In the genomic region with DNA sequence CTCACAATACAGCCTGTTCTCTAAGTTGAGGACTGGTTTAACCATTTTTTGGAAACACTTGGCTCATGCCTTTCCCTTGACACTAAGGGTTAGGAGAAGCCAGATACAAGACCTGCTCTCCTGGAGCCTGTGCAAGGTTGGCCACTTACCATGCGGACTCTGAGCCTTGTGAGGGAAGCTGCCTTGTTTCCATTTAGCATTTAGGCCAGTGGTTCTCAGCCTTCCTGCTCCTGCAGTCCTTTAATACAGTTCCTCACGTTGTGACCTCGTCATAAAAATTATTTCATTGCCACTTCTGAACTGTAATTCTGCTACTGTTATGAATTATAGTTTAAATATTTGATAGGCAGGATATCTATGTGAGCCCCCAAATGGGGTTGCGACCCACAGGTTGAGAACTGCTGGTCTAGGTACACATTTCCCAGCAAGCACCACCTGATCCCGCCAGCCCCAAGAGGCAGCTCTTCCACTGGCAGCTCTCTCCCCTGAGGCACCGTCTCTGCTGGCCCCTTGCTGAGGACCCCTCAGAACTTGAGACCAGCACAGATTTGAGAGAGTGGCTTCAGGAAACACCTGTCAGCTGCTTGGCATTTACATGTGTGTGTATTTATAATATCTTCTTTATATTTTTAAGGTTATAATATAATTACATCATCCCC, we compare ENCODE assay signal across 8 mouse cellular contexts. TPM values are rescaled to one million over a fixed set of nuclear protein-coding genes. Genes with fewer than 3 reads are reported as not detected.
A peak's percentile ranks its signal among the peaks of the same experiment; 100 is the strongest.
DNase-seq lines count a peak whose midpoint lies in the region; ATAC-seq and TF ChIP-seq lines count a peak whose summit lies in the region.
"Had no signal": no experiment of that assay in that cellular context is flagged by ENCODE, and none has a peak within 500 bp of the region (broad histone marks: within the 10 kb centered on the region; RNA-seq: fewer than 3 reads in every experiment).

No protein-coding gene starts in this region.

- no peak overlapping the region; the same call in 1 of the 2 replicates for H3K9ac ChIP-seq in lung, embryonic 14.5 days
- H3K9ac ChIP-seq in kidney, embryonic 15.5 days, result no peak overlapping the region
- H3K9ac ChIP-seq: embryonic facial prominence, embryonic 12.5 days had no signal

- WGBS in lung, embryonic 14.5 days, result 70% methylated on average over 6 of the region's 6 CpGs
- WGBS in kidney, embryonic 15.5 days, result 80% methylated on average over 6 of the region's 6 CpGs

- H3K4me1 ChIP-seq in lung, embryonic 14.5 days (ENCODE audit: insufficient read depth), result peaks cover 6% of the 10 kb centered on the region; the same call in 1 of the 2 replicates
- peaks cover 40% of the 10 kb centered on the region for H3K4me1 ChIP-seq in kidney, embryonic 15.5 days

- H3K36me3 ChIP-seq in lung, embryonic 14.5 days (ENCODE audit: insufficient read depth), result no peaks in the 10 kb centered on the region
- H3K36me3 ChIP-seq in kidney, embryonic 15.5 days, result no peaks in the 10 kb centered on the region
- H3K36me3 ChIP-seq in myocyte (ENCODE audit: control insufficient read depth, insufficient read depth), result no peaks in the 10 kb centered on the region
- H3K36me3 ChIP-seq: embryonic facial prominence, embryonic 12.5 days had no signal

- no peak for TF ChIP-seq POLR2A in myocyte (IDR thresholded peaks at IDR 0.05; ENCODE audit: insufficient read length, low read depth)

- no peak overlapping the region for H3K4me3 ChIP-seq in lung, embryonic 14.5 days (ENCODE audit: low read depth, low read length)
- H3K4me3 ChIP-seq in kidney, embryonic 15.5 days (replicated peaks), result no peak overlapping the region
- peak overlapping the region; percentile 28 for H3K4me3 ChIP-seq in myocyte

- H3K27ac ChIP-seq in lung, embryonic 14.5 days (ENCODE audit: low read depth), result no peak overlapping the region
- no peak overlapping the region for H3K27ac ChIP-seq in kidney, embryonic 15.5 days
- H3K27ac ChIP-seq: embryonic facial prominence, embryonic 12.5 days had no signal

- H3ac ChIP-seq in myocyte (ENCODE audit: control insufficient read depth, insufficient read length), result no peak overlapping the region

- H3K27me3 ChIP-seq in lung, embryonic 14.5 days (ENCODE audit: insufficient read depth, low read length), result no peaks in the 10 kb centered on the region
- no peaks in the 10 kb centered on the region for H3K27me3 ChIP-seq in kidney, embryonic 15.5 days
- no peaks in the 10 kb centered on the region for H3K27me3 ChIP-seq in myocyte (ENCODE audit: control insufficient read depth, insufficient read depth, insufficient read length)
- H3K27me3 ChIP-seq: embryonic facial prominence, embryonic 12.5 days had no signal

- ATAC-seq in lung, embryonic 14.5 days (ENCODE audit: insufficient read depth), result no peak
- ATAC-seq in kidney, embryonic 15.5 days (replicated peaks; ENCODE audit: low FRiP score), result no peak
- ATAC-seq in granulocyte monocyte progenitor cell, adult 5-6 weeks (replicated peaks; ENCODE audit: poor library complexity, severe bottlenecking), result no peak

- H3K9me3 ChIP-seq in lung, embryonic 14.5 days (ENCODE audit: low read depth, low read length), result no peaks in the 10 kb centered on the region
- H3K9me3 ChIP-seq in kidney, embryonic 15.5 days (replicated peaks), result no peaks in the 10 kb centered on the region
- H3K9me3 ChIP-seq: embryonic facial prominence, embryonic 12.5 days had no signal

- DNase-seq in lung, embryonic 14.5 days, result no peak
- DNase-seq in lung, postnatal 25 days (ENCODE audit: low spot score), result no peak
- peak; percentile 31 for DNase-seq in c-Kit-positive CD71-positive TER-119-positive erythroid progenitor cells, embryonic 14.5 days (ENCODE audit: low spot score)
- no peak for DNase-seq in Muller cell, postnatal 12 days (ENCODE audit: inconsistent ontology term)

- no peak for TF ChIP-seq CTCF in lung, embryonic 14.5 days (IDR thresholded peaks at IDR 0.05; ENCODE audit: low read depth)

- H3K79me2 ChIP-seq in myocyte (ENCODE audit: control insufficient read depth, insufficient read depth), result no peaks in the 10 kb centered on the region

- H3K4me2 ChIP-seq in lung, embryonic 14.5 days, result peak overlapping the region; percentile 83
- H3K4me2 ChIP-seq in kidney, embryonic 15.5 days, result peak overlapping the region; percentile 72; the same call in 1 of the 2 replicates
- H3K4me2 ChIP-seq in myocyte (ENCODE audit: low read depth), result no peak overlapping the region

TF ChIP-seq in myocyte, 11 proteins besides CTCF, POLR2A, EP300 and RAD21:
- no peak for TF ChIP-seq CEBPB (IDR thresholded peaks at IDR 0.05; ENCODE audit: insufficient read depth, poor library complexity, severe bottlenecking)
- TF ChIP-seq MAX (IDR thresholded peaks at IDR 0.05; ENCODE audit: low read depth), result no peak
- TF ChIP-seq TCF12 (IDR thresholded peaks at IDR 0.05; ENCODE audit: insufficient read depth, poor library complexity, severe bottlenecking), result no peak
- TF ChIP-seq TCF3 (IDR thresholded peaks at IDR 0.05; ENCODE audit: insufficient read length, low read depth), result no peak
- no peak for TF ChIP-seq MYOG (IDR thresholded peaks at IDR 0.05; ENCODE audit: control insufficient read depth in 1 of 3, insufficient read depth in 1 of 3, insufficient read length in 2 of 3, low read depth in 2 of 3)
- TF ChIP-seq MYOD1 (IDR thresholded peaks at IDR 0.05; ENCODE audit: control insufficient read depth in 1 of 3, insufficient read length in 2 of 3, low read depth in 2 of 3), result no peak
- TF ChIP-seq SRF (IDR thresholded peaks at IDR 0.05; ENCODE audit: control insufficient read depth, insufficient read length, low read depth), result no peak
- TF ChIP-seq USF1 (IDR thresholded peaks at IDR 0.05; ENCODE audit: low read depth), result no peak

RNA-seq across cellular contexts. Expression of a gene that starts 10.8 kb away (rescaled TPM):
- 5.2 and 5.3 TPM in 2 replicates for polyA plus RNA-seq in lung, embryonic 14.5 days (2014; fragmentation: Nextera tagmentation; extraction: Ambion mirVana)
- 10.0 and 10.4 TPM in 2 replicates for polyA plus RNA-seq in kidney, embryonic 15.5 days (2015; fragmentation: Nextera tagmentation; extraction: Ambion mirVana)
- polyA plus RNA-seq in myocyte (2012; fragmentation: generic; extraction: Trizol), result 1.3 TPM
- 18.2 and 23.5 TPM in 2 replicates for total RNA-seq in granulocyte monocyte progenitor cell, adult 5-6 weeks (2014; fragmentation: Nextera tagmentation)
- total RNA-seq in granulocyte monocyte progenitor cell, adult 5-6 weeks (2017), result 18.3 and 25.1 TPM in 2 replicates
